Mouse (Mus musculus) testis, postnatal 10 days (tissue): ENCODE data around the gene Zscan29.

ENCODE experiments used
- DNase-seq: peaks from one replicate; pipeline ENCODE4 v3.0.0; 2021; ENCODE audit warnings: low spot score

Gene Zscan29

GRCm38 (mm10) chr2:121170980-121171742 is at the start of gene Zscan29:
TSS of gene Zscan29 (minus strand) at chr2:121171125.
- DNase-seq: peak; percentile 93

DNA sequence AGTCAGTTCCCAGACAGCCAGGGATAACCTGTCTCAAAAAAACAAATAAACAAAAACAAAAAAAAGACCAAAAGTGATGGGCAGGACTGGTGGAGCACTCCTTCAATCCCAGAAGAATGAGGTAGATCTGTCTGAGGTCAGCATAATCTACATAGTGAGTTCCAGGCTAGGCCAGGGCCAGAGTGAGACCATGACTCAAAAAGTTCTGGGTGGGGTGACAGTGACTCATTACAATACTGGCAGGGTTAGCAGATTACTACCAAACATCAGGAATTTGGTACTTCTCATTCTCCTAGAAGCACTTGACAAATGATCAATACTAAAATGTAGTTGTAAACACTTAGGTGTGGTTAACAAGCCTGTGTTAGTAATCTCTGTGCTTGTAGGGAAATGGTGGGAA is 49.1 kb upstream of the Zscan29 start:
- DNase-seq: no peak

GRCm38 (mm10) chr2:121219177-121219576 is 48.3 kb upstream of the Zscan29 start:
- no peak for DNase-seq

- no peak for DNase-seq
Observed at GRCm38 (mm10) chr2:121214491-121214890, 43.6 kb upstream of the Zscan29 start.

DNA sequence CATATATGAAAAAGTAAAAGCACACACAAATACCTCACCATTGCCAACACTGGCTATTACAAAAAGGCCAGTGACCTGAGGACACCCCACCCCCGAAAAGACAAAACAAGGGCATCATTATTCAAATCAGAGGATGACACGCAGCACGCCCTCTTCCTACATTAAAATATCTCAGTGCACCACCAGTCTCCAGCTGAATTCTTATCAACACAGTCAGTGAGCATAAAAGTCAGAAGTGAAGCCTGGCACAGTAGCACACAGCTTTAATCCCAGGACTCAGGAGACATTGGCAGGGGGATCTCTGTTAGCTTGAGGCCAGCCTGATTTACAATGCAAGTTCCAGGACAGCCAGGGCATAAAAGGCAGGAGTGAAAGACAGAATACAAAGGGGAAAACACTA is 35.6 kb upstream of the Zscan29 start:
- DNase-seq: no peak

GRCm38 (mm10) chr2:121204276-121204675 is 33.4 kb upstream of the Zscan29 start:
- DNase-seq: no peak

GRCm38 (mm10) chr2:121195466-121195865 is 24.5 kb upstream of the Zscan29 start:
- DNase-seq: no peak

GRCm38 (mm10) chr2:121188530-121188929 is 17.6 kb upstream of the Zscan29 start:
- DNase-seq: no peak

DNA sequence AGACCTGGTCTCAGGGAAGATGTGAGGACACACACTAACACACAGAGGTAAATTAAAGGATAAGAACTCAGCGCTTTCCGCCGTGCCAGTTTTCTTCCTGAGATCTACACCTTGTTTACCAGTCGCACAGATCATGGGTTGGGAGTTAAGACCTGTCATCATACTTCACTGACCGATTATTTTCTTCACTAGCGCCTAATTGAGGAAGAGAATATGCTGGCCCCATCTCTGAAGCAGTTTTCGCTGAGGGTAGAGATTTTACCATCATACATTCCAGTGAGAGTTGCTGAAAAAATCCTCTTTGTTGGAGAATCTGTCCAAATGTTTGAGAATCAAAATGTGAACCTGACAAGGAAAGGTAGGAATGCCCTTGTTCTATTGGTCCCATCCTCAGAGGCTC is 13.2 kb upstream of the Zscan29 start:
- no peak for DNase-seq

GRCm38 (mm10) chr2:121183431-121183830 is 12.5 kb upstream of the Zscan29 start:
- no peak for DNase-seq

GRCm38 (mm10) chr2:121178828-121179479 is 8.0 kb upstream of the Zscan29 start:
- no peak for DNase-seq

DNA sequence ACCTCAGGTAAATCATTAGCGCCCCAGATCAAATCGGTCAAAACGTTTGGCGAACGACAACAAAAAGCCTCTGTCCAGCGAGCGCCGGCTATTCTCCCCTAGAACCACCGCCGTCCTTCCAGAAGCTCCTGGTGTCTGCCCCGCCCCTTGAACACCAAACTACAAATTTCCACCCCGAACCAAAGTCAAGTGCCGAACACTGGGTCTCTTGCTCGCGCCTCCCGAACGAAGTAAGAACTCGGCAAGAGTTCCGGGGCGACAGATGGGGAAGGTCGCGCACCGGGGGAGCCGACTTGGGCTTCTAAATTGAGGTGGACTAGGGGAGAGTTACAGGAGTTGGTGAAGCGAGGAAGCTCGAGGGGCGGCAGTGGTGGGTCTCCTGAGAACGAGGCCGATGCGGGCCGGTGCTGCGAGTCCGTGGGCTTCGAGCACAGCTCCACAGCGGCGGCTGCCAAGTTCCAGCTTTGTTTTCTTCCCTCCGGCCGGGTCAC is 399 bp downstream of the Zscan29 start, which contains the start of gene Tubgcp4:
Tubgcp4 (plus strand) TSS at position 174 of the 491 bp plus-strand sequence.
- DNase-seq: no peak

DNA sequence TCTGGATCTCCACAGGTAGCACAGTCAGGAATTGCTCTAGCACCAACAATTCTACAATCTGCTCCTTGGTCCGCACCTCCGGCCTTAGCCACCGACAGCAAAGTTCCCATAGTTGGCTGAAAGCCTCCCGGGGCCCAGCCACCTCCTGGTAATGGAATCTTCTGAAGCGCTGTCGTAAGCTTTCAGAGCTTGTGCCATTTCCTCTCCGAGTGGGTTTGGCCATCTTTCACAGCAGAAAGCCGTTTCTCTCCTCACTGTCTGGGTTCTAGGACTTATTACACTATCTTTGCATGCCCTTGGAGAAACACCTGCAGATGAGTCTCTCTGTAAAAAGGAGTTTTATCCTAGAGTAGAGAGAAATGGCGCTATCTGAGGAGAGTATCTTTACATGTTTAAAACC is 1.0 kb downstream of the Zscan29 start:
- DNase-seq: no peak

DNA sequence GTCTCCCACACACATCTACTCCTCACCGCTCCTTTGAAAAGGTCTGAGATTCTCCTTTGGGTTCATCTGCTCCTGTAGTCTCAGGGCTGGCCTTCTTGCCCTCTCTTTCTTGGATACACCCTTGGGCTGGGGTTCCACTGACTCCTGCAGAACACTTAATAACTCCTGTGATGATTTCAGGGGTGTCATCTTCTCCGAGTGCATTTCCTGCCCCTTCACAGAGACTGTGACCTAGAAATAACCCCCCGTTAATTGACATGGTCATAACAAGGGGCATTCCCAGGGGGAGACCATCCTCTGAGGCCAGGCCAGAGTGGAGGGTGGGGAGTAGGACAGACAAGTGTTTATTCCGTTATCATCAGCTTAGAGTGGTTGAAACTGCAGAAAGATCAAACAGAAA is 1.8 kb downstream of the Zscan29 start:
- no peak for DNase-seq

- no peak for DNase-seq
Observed at GRCm38 (mm10) chr2:121153100-121153499, 17.8 kb downstream of the Zscan29 start.

GRCm38 (mm10) chr2:121149679-121150078 is 21.2 kb downstream of the Zscan29 start:
- no peak for DNase-seq

- DNase-seq: no peak
Observed at GRCm38 (mm10) chr2:121142415-121142814, 28.5 kb downstream of the Zscan29 start.

- DNase-seq: no peak
Observed at GRCm38 (mm10) chr2:121141216-121142035, 29.5 kb downstream of the Zscan29 start.

GRCm38 (mm10) chr2:121140018-121140882 is 30.7 kb downstream of the Zscan29 start, which contains the start of the genes Adal and Lcmt2:
TSS of gene Adal (plus strand) at chr2:121140428.
TSS of gene Lcmt2 (minus strand) at chr2:121140653.
- DNase-seq: peak; percentile 93

- peak; percentile 57 for DNase-seq
Observed at GRCm38 (mm10) chr2:121139266-121140017, 31.5 kb downstream of the Zscan29 start.

DNA sequence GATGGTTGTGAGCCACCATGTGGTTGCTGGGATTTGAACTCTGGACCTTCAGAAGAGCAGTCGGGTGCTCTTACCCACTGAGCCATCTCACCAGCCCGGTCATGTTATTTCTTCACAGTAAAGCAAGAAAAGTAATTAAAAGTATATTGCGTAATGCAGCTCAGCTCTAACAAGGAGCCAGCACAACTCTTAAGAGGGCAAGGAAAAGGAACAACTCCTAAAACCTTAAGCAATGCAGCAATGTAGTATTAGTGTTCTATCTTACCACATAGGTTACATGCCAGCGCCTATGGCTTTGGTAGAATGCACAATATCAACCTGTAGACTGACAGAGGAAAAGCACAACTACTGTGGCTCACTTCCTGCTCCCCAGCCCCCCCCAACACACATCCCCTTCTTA is 33.6 kb downstream of the Zscan29 start:
- no peak for DNase-seq
